Mouse (Mus musculus) embryo, embryonic 9.5 days (tissue): ENCODE data around the gene Gpr171.

Source experiments
- DNase-seq: peaks from one replicate; pipeline ENCODE4 v3.0.0-alpha.2; 2017; ENCODE audit errors: extremely low spot score

The Gpr171 gene

DNA sequence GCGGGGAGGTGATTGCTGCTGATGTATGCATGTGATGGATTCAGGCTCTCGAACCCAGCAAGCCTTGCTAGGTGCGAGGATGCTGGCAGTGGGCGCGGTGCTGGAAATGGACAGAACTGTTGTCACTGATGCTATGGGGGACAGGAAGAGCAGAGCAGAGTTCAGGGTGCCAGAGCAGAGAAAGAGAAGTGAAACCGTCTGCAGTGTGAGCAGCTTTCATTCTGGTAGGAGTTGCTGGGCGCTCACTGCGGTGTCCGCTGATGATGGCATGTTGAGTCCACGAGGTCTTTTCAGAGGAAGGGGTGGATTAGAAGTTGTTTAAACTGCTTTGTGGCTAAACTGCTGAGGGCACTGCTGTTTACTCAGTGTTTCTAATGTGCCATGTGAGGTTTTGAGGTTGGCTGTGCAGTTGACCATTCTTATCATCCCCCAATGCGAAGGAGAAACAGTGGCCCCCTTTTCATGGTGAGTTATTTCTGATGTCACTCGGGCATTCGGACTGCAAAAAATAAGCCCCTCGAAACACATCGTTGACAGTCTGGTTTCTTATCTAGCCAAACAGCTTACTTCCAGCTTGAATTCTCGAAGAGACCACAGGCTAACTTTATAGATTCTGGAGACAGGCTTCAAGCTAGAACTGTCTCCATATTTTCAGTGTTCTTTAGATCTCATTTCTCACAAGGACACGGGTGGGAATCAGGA lies 46.6 kb downstream of the Gpr171 start:
- DNase-seq, result no peak
